Mouse (Mus musculus): Measurements from ENCODE around the gene Mpz.

- TF ChIP-seq CTCF (IDR thresholded peaks at IDR 0.05; ENCODE audit: low read depth, low read length) (no peak), POLR2A (IDR thresholded peaks at IDR 0.05; ENCODE audit: insufficient read depth, low read length) (no peak)
Measured at GRCm38 (mm10) chr1:171130971-171131370, 19.5 kb upstream of the Mpz start.

All from ES-Bruce4 (cell line).